Mouse (Mus musculus) frontal cortex, postnatal 36 days (tissue): Measurements from ENCODE around the gene Rps6kl1.
A peak's percentile ranks its signal among the peaks of the same experiment; 100 is the strongest.

Experiments
- DNase-seq, 2 experiments: peaks; one replicate each; pipeline ENCODE4 v3.0.0; 2022; ENCODE audit warnings: low spot score in 2 of 2

The Rps6kl1 gene

GRCm38 (mm10) chr12:85109426-85109825 is 41.6 kb downstream of the Rps6kl1 start:
- no peak for DNase-seq

DNA sequence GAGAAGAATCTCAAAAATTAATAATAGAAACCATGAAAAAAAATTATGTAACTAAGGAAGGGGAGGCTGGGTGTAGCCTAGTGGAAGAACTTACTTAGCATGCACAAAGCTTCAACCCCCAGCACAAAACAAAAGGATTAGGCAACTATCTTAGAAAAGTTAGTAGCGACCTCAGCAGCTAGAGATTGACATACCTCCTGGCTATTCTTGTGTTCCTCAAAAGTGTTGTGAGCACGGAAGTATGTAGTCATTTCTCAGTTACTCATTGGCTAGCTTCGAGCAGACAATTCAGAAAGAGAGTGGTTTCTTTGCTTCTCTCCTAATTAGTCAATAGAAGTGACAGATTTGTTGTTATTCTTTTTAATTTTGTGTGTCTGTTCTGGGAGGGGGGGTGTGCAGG is 42.4 kb downstream of the Rps6kl1 start:
- no peak for DNase-seq

- DNase-seq: no peak
These were observed 44.8 kb downstream of the Rps6kl1 start for GRCm38 (mm10) chr12:85106292-85106691.

DNA sequence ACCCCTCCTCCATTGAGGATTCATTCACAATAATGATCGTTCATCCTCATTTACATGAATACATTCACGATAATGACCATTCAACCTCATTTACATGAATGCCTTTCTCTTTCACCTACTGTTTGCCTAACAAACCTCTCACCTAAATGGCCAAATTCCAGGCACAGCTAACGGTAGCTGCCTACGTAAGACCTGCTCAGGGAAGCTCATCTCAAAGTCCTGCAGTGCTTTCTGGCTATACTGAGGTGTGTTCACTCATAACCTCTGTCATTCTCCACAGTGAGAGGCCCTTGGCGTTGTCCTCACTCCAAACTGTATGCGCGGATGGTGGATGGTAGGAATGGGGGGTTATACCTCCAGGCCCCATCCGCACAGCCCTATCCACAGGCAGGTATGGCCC is 46.3 kb downstream of the Rps6kl1 start:
- no peak for DNase-seq

DNA sequence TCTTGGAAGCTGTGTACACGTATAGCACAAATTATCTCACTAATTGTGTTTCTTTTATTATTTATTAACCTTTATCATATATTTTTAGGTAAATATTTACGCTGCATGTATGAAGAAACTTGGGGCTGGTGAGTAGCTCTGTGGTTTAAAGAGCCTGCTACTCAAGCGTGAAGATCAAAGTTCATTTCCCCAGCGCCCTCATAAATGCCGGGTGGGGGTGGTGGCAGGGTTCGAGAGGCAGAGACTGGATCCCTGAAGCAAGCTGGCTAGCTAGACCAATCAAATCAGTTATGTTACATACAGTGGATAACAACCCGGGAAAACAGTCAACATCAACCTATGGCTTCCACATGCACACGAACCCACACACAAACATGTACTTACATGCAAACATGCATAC is 48.0 kb downstream of the Rps6kl1 start:
- no peak for DNase-seq

- no peak for DNase-seq
These were observed 49.5 kb downstream of the Rps6kl1 start for GRCm38 (mm10) chr12:85101521-85102106.

GRCm38 (mm10) chr12:85101001-85101400 is 50.1 kb downstream of the Rps6kl1 start:
- DNase-seq: no peak

DNA sequence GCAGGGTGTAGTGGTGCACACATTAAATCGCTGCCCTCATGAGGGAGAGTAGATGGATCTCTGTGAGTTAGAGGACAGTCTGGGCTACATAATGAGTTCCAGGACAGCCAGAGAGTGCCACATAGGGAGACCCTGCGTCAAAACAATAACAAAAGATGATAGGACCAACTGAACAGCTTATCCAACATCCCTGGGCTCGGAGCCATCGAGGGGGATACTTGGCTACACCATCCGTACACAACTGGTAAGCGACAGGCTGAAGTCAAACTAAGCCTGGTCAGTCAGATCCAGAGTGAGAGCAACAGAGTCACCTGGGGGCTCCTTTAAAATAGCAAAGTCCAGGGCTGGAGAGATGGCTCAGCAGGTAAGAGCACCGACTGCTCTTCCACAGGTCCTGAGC is 55.2 kb downstream of the Rps6kl1 start:
- no peak for DNase-seq

DNA sequence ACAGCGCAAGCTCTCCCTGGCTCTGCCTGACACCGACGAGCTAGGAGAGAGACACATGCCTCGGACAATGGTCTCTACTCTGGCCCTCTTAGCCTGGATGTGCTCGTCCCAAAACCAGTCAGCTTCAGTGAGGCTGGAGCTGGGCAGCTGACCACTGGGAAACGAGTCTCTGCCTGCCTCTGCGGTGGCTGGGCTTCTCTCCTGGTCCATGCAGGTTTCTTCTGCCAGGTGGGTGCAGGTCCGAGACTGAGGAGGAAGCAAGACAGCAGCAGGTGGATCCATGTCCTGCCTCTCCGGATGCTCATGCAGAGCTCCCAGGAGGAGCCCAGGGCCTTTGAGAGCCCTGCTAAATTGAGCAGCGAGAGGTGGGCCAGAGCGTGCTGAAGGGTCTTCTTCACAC is 55.9 kb downstream of the Rps6kl1 start:
- DNase-seq: no peak

GRCm38 (mm10) chr12:85094706-85095105 is 56.4 kb downstream of the Rps6kl1 start:
- no peak for DNase-seq

DNA sequence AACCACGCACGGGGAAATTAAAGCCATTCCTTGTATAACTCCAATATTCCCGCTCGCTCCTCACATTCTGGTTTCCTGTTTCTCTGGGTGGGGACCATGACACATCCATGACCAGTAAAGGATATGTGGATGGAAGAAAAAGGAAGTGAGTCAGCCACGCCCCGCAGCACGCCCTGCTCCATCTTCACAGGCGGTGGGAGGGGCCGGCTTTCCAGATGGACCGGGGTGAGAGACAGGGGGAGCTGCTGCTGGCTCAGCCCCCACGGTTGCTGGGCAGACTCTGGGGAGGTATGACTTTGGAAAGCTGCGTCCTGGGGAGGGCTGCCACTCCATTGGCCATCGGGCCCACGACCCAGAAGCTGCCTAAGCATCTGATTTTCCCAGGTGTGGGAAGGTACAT is 57.1 kb downstream of the Rps6kl1 start:
- peak; percentile 58 to 60 for DNase-seq

GRCm38 (mm10) chr12:85092214-85092613 is 58.9 kb downstream of the Rps6kl1 start:
- peak; percentile 49 to 59 for DNase-seq

- DNase-seq: no peak
These were observed 59.9 kb downstream of the Rps6kl1 start for GRCm38 (mm10) chr12:85091190-85091589.

DNA sequence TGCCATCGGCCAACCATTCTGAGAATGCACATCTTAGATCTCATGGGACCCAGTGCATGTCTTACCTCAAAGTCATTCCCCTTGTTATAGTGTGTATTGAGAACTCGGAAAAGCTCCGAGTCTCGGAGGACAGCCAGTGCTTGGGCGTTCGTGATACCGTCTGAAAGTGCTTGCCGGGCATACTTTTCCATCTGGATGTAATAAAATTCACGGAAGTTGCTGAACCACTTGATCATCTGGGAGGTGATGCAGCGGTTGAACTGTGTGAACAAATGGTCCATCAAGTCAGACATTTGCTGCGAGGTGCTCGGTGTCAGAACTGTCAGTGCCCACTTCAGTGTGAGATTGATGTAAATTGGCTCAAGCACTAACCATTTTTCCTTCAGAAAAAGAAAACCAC is 63.2 kb downstream of the Rps6kl1 start:
- DNase-seq: no peak
